Mouse (Mus musculus): ENCODE results near the gene Kat7. TPM values are rescaled to one million over a fixed set of nuclear protein-coding genes. Genes with fewer than 3 reads are reported as not detected.
A peak's percentile ranks its signal among the peaks of the same experiment; 100 is the strongest.

Kat7 gene
- polyA plus RNA-seq (2015; fragmentation: Nextera tagmentation; extraction: Ambion mirVana), result 60.6 and 70.0 TPM in 2 replicates

GRCm38 (mm10) chr11:95310007-95310647 is at the start of gene Kat7:
Gene Kat7 (minus strand): TSS chr11:95310246.
- WGBS, result 0% methylated on average over 42 of the region's 42 CpGs
- Histone ChIP-seq H3K4me2 (replicated peaks) (peak within 1 kb of the TSS; percentile 69), H3K27ac (replicated peaks) (peak within 1 kb of the TSS; percentile 99), H3K9ac (peak within 1 kb of the TSS; percentile 99), H3K9me3 (replicated peaks) (no peaks in the 10 kb centered on the region), H3K27me3 (no peaks in the 10 kb centered on the region), H3K4me1 (peaks cover 16% of the 10 kb centered on the region), H3K36me3 (peaks cover 12% of the 10 kb centered on the region), H3K4me3 (replicated peaks) (peak within 1 kb of the TSS; percentile 99)
- peak; percentile 94 for ATAC-seq (ENCODE audit: insufficient number of reproducible peaks, low FRiP score, low TSS enrichment, low read depth)

DNA sequence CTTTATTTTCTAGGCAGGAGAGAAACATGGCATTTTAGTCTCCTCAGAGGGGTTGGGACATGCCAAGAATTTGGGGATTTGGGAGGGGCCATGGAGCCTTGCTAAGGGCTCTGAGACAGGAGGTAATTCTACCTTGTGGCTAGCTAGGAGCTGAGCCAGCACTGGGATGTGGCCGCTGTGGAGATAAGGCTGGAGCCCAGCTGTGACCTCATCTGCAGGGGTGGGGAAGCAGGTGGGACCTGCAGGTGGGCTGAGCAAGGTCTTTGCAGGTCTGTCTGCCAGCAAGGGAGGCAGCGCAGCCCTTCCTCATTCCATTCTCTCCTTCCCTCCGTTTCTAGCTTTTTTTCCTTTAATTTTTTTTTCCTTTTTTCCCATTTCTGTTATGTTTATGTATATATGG is 48.2 kb upstream of the Kat7 start:
- H3K4me3 ChIP-seq (replicated peaks), result no peak overlapping the region
- H3K4me1 ChIP-seq, result peaks cover 41% of the 10 kb centered on the region
- WGBS, result 39% methylated on average over 3 of the region's 3 CpGs
- H3K27me3 ChIP-seq, result no peaks in the 10 kb centered on the region
- no peak overlapping the region for H3K9ac ChIP-seq
- no peak for ATAC-seq (ENCODE audit: insufficient number of reproducible peaks, low FRiP score, low TSS enrichment, low read depth)
- H3K36me3 ChIP-seq, result peaks cover 4% of the 10 kb centered on the region; the same call in 1 of the 2 replicates
- H3K27ac ChIP-seq (replicated peaks), result no peak overlapping the region
- no peak overlapping the region for H3K4me2 ChIP-seq (replicated peaks)
- H3K9me3 ChIP-seq (replicated peaks), result no peaks in the 10 kb centered on the region

- no peak overlapping the region for H3K4me2 ChIP-seq (replicated peaks)
- ATAC-seq (ENCODE audit: insufficient number of reproducible peaks, low FRiP score, low TSS enrichment, low read depth), result peak; percentile 58; the same call in 1 of the 2 replicates
- no peak overlapping the region for H3K4me3 ChIP-seq (replicated peaks)
- WGBS, result 67% methylated on average over 17 of the region's 17 CpGs
- H3K4me1 ChIP-seq, result peaks cover 41% of the 10 kb centered on the region
- H3K36me3 ChIP-seq, result peaks cover 4% of the 10 kb centered on the region; the same call in 1 of the 2 replicates
- no peak overlapping the region for H3K9ac ChIP-seq
- peak overlapping the region; percentile 24; the same call in 1 of the 2 replicates for H3K27ac ChIP-seq (replicated peaks)
- H3K27me3 ChIP-seq, result no peaks in the 10 kb centered on the region
- no peaks in the 10 kb centered on the region for H3K9me3 ChIP-seq (replicated peaks)
Measured at GRCm38 (mm10) chr11:95356469-95357273, 46.6 kb upstream of the Kat7 start.

DNA sequence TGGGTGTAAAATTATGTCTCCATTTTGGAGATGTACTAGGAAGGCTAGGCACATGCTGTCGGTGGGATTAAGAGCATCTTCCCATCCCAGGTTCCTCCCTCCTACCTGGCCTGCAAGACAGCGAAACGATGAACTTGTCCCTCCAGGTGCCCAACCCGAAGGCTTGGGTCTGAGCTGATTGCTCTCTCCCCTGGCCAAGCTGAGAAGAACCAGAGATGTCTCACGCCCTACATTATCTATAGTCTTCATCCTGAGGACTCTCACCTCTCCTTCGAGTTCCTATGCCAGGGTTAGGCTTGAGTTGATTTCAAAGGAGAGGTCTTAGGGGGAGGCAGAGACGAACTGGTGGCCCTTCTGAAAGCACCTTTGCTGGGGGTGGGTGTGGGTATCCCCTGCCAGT is 46.0 kb upstream of the Kat7 start:
- Histone ChIP-seq H3K4me3 (replicated peaks) (no peak overlapping the region), H3K4me1 (peaks cover 41% of the 10 kb centered on the region), H3K27ac (replicated peaks) (no peak overlapping the region), H3K9ac (no peak overlapping the region), H3K9me3 (replicated peaks) (no peaks in the 10 kb centered on the region), H3K27me3 (no peaks in the 10 kb centered on the region), H3K36me3 (peaks cover 4% of the 10 kb centered on the region; the same call in 1 of the 2 replicates), H3K4me2 (replicated peaks) (no peak overlapping the region)
- WGBS, result 87% methylated on average over 7 of the region's 7 CpGs
- no peak for ATAC-seq (ENCODE audit: insufficient number of reproducible peaks, low FRiP score, low TSS enrichment, low read depth)

DNA sequence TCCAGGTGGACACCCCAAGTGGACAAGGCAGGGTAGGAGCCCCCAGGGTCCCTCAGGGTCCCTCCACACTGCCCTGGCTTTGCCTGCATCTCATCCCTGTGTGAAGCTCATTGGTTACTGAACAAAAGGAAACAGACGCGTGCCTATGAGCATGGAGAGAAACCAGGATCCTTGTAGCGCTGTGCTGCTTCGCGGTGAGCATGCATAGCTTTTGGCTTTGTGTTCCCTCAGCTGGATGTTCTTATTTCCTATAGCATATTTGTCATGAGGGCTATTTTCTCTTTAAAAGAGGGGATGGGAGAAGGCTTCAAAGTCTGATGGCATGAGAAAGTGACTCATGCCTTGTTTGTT is 45.6 kb upstream of the Kat7 start:
- WGBS, result 83% methylated on average over 5 of the region's 5 CpGs
- Histone ChIP-seq H3K4me2 (replicated peaks) (no peak overlapping the region), H3K4me3 (replicated peaks) (no peak overlapping the region), H3K4me1 (peaks cover 41% of the 10 kb centered on the region), H3K9me3 (replicated peaks) (no peaks in the 10 kb centered on the region), H3K27ac (replicated peaks) (0 out of 2 replicates have a peak overlapping the region, but pooled peaks have one; percentile 12), H3K36me3 (peaks cover 4% of the 10 kb centered on the region; the same call in 1 of the 2 replicates), H3K9ac (no peak overlapping the region), H3K27me3 (no peaks in the 10 kb centered on the region)
- ATAC-seq (ENCODE audit: insufficient number of reproducible peaks, low FRiP score, low TSS enrichment, low read depth), result no peak

- WGBS, result 76% methylated on average over 12 of the region's 12 CpGs
Measured at GRCm38 (mm10) chr11:95354945-95355660, 45.1 kb upstream of the Kat7 start.

GRCm38 (mm10) chr11:95354228-95354944 is 44.3 kb upstream of the Kat7 start:
- WGBS, result 84% methylated on average over 14 of the region's 14 CpGs
- ATAC-seq (ENCODE audit: insufficient number of reproducible peaks, low FRiP score, low TSS enrichment, low read depth), result no peak
- Histone ChIP-seq H3K9ac (no peak overlapping the region), H3K9me3 (replicated peaks) (no peaks in the 10 kb centered on the region), H3K4me3 (replicated peaks) (no peak overlapping the region), H3K4me2 (replicated peaks) (no peak overlapping the region), H3K27me3 (no peaks in the 10 kb centered on the region), H3K36me3 (peaks cover 4% of the 10 kb centered on the region; the same call in 1 of the 2 replicates), H3K4me1 (peaks cover 42% of the 10 kb centered on the region), H3K27ac (replicated peaks) (no peak overlapping the region)

More at GRCm38 (mm10) chr11:95354945-95355660, 45.1 kb upstream of the Kat7 start:
- Histone ChIP-seq H3K36me3 (peaks cover 4% of the 10 kb centered on the region; the same call in 1 of the 2 replicates), H3K4me3 (replicated peaks) (no peak overlapping the region), H3K4me1 (peaks cover 44% of the 10 kb centered on the region), H3K9me3 (replicated peaks) (no peaks in the 10 kb centered on the region), H3K4me2 (replicated peaks) (no peak overlapping the region), H3K27me3 (no peaks in the 10 kb centered on the region), H3K9ac (no peak overlapping the region), H3K27ac (replicated peaks) (0 out of 2 replicates have a peak overlapping the region, but pooled peaks have one; percentile 12)
- ATAC-seq (ENCODE audit: insufficient number of reproducible peaks, low FRiP score, low TSS enrichment, low read depth), result no peak

- Histone ChIP-seq H3K9ac (no peak overlapping the region), H3K9me3 (replicated peaks) (no peaks in the 10 kb centered on the region), H3K4me1 (peaks cover 31% of the 10 kb centered on the region), H3K27ac (replicated peaks) (no peak overlapping the region), H3K4me3 (replicated peaks) (no peak overlapping the region), H3K36me3 (peaks cover 11% of the 10 kb centered on the region), H3K27me3 (no peaks in the 10 kb centered on the region), H3K4me2 (replicated peaks) (no peak overlapping the region)
- WGBS, result 87% methylated on average over 9 of the region's 9 CpGs
- no peak for ATAC-seq (ENCODE audit: insufficient number of reproducible peaks, low FRiP score, low TSS enrichment, low read depth)
Measured at GRCm38 (mm10) chr11:95353226-95353625, 43.2 kb upstream of the Kat7 start.

- WGBS, result 89% methylated on average over 2 of the region's 2 CpGs
- no peak overlapping the region for H3K4me2 ChIP-seq (replicated peaks)
- peaks cover 25% of the 10 kb centered on the region for H3K4me1 ChIP-seq
- no peak overlapping the region for H3K9ac ChIP-seq
- no peaks in the 10 kb centered on the region for H3K9me3 ChIP-seq (replicated peaks)
- no peaks in the 10 kb centered on the region for H3K27me3 ChIP-seq
- no peak overlapping the region for H3K4me3 ChIP-seq (replicated peaks)
- H3K27ac ChIP-seq (replicated peaks), result no peak overlapping the region
- no peak for ATAC-seq (ENCODE audit: insufficient number of reproducible peaks, low FRiP score, low TSS enrichment, low read depth)
- H3K36me3 ChIP-seq, result peaks cover 14% of the 10 kb centered on the region
Measured at GRCm38 (mm10) chr11:95352686-95353085, 42.6 kb upstream of the Kat7 start.

DNA sequence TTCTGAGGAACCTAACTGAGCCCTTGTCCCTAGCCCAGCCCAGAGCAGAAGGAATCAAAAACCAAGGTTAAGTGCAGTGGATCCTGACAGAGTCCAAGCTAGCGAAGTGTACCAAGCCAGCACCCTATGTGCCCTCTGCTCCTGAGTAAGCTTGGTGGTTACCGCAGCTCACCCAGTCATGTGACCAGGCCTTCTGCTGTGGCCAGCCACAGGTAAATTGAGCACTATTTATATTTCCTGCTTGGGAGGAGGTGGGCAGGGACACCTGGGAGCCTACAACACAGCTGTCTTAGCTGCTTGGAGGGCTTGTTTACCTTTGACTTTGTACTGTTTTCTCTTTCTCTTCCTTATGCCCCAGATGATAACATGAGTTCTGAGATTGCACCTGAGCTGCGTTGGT is 40.9 kb upstream of the Kat7 start:
- no peak overlapping the region for H3K27ac ChIP-seq (replicated peaks)
- no peak overlapping the region for H3K4me2 ChIP-seq (replicated peaks)
- no peak overlapping the region for H3K4me3 ChIP-seq (replicated peaks)
- 87% methylated on average over 3 of the region's 3 CpGs for WGBS
- H3K4me1 ChIP-seq, result peaks cover 8% of the 10 kb centered on the region
- H3K9ac ChIP-seq, result no peak overlapping the region
- H3K36me3 ChIP-seq, result peaks cover 20% of the 10 kb centered on the region
- H3K27me3 ChIP-seq, result no peaks in the 10 kb centered on the region
- no peaks in the 10 kb centered on the region for H3K9me3 ChIP-seq (replicated peaks)
- ATAC-seq (ENCODE audit: insufficient number of reproducible peaks, low FRiP score, low TSS enrichment, low read depth), result no peak
